In the genomic region with DNA sequence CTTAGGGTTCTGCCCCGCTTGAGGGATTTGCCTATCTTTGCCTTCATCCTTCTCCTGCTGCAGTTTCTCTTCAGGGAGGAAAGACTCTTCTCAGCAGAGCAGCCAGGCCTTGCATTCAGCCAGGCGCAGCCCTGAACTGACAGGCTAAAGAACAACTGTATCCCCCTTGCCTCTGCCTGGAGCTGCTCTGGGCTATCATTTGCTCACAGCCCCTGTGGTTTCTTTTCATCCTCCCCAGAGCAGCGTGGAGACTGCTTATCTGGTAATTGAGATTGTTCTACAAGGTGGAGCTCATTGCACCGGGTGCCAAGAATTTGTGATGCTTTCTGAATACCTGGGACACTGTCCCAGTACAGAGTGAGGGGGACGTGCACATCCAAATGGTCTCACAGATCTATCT, we compare ENCODE assay signal across 9 mouse cellular contexts.
"Had no signal": no experiment of that assay in that cellular context is flagged by ENCODE, and none has a peak within 500 bp of the region (broad histone marks: within the 10 kb centered on the region; RNA-seq: fewer than 3 reads in every experiment).

No protein-coding gene starts in this region.

- ATAC-seq: intestine, embryonic 16.5 days had no signal

- H3K36me3 ChIP-seq: kidney, embryonic 15.5 days; neural tube, embryonic 12.5 days had no signal

- H3K27ac ChIP-seq: kidney, embryonic 15.5 days; limb, embryonic 12.5 days; neural tube, embryonic 12.5 days; stomach, postnatal 0 days had no signal

- H3K4me1 ChIP-seq: kidney, embryonic 15.5 days had no signal

- H3K4me2 ChIP-seq: kidney, embryonic 15.5 days; limb, embryonic 12.5 days; neural tube, embryonic 12.5 days had no signal

- H3K9me3 ChIP-seq: kidney, embryonic 15.5 days; limb, embryonic 12.5 days; neural tube, embryonic 12.5 days had no signal

- H3K9ac ChIP-seq: kidney, embryonic 15.5 days; limb, embryonic 12.5 days; neural tube, embryonic 12.5 days had no signal

- DNase-seq: kidney, adult 2 months; kidney, postnatal 25 days; layer of hippocampus, postnatal 36 days had no signal

- H3K4me3 ChIP-seq: kidney, embryonic 15.5 days; limb, embryonic 12.5 days; myocyte; neural tube, embryonic 12.5 days had no signal

- H3K27me3 ChIP-seq: kidney, embryonic 15.5 days; limb, embryonic 12.5 days; neural tube, embryonic 12.5 days had no signal
